16 mouse cellular contexts compared by ENCODE assay signal in genomic region chr5:143298391-143298790, GRCm38 (mm10). TPM values are rescaled to one million over a fixed set of nuclear protein-coding genes. Genes with fewer than 3 reads are reported as not detected.
DNase-seq lines count a peak whose midpoint lies in the region; ATAC-seq and TF ChIP-seq lines count a peak whose summit lies in the region.
"Had no signal": no experiment of that assay in that cellular context is flagged by ENCODE, and none has a peak within 500 bp of the region (broad histone marks: within the 10 kb centered on the region; RNA-seq: fewer than 3 reads in every experiment).

No protein-coding gene starts in this region.

- no peak for TF ChIP-seq EP300 in liver, embryonic 14.5 days (IDR thresholded peaks at IDR 0.05; ENCODE audit: low read depth)

- no peak overlapping the region for H3K4me3 ChIP-seq in forebrain, postnatal 0 days (ENCODE audit: low read depth, low read length)
- no peak overlapping the region for H3K4me3 ChIP-seq in forebrain, embryonic 10.5 days
- H3K4me3 ChIP-seq in liver, embryonic 14.5 days (ENCODE audit: insufficient read depth in 1 of 2, low read depth in 2 of 2, low read length in 2 of 2): no peak overlapping the region
- no peak overlapping the region for H3K4me3 ChIP-seq in liver, embryonic 11.5 days (ENCODE audit: low read depth, low read length)
- H3K4me3 ChIP-seq in limb, embryonic 10.5 days: no peak overlapping the region
- H3K4me3 ChIP-seq: embryonic facial prominence, embryonic 10.5 days; heart, embryonic 13.5 days; hindbrain, embryonic 12.5 days; neural tube, embryonic 13.5 days had no signal

- no peak overlapping the region for H3K27ac ChIP-seq in forebrain, postnatal 0 days (ENCODE audit: low read depth, low read length)
- H3K27ac ChIP-seq in forebrain, embryonic 10.5 days: no peak overlapping the region
- H3K27ac ChIP-seq in liver, embryonic 14.5 days: no peak overlapping the region
- no peak overlapping the region for H3K27ac ChIP-seq in liver, embryonic 11.5 days (ENCODE audit: low read depth, low read length)
- no peak overlapping the region for H3K27ac ChIP-seq in limb, embryonic 10.5 days
- H3K27ac ChIP-seq: embryonic facial prominence, embryonic 10.5 days; heart, embryonic 13.5 days; hindbrain, embryonic 12.5 days; neural tube, embryonic 13.5 days had no signal

- no peaks in the 10 kb centered on the region for H3K9me3 ChIP-seq in forebrain, postnatal 0 days (ENCODE audit: low read length)
- H3K9me3 ChIP-seq in forebrain, embryonic 10.5 days: no peaks in the 10 kb centered on the region; the same call in 1 of the 2 replicates
- H3K9me3 ChIP-seq in liver, embryonic 14.5 days (ENCODE audit: control insufficient read depth, low read length): no peaks in the 10 kb centered on the region
- H3K9me3 ChIP-seq in liver, embryonic 11.5 days (ENCODE audit: control insufficient read depth, low read length): 0 out of 2 replicates have a peak, but pooled peaks cover 3% of the 10 kb centered on the region
- H3K9me3 ChIP-seq in limb, embryonic 10.5 days (replicated peaks): no peaks in the 10 kb centered on the region
- H3K9me3 ChIP-seq: heart, embryonic 13.5 days; hindbrain, embryonic 12.5 days; neural tube, embryonic 13.5 days had no signal

- no peak for ATAC-seq in forebrain, postnatal 0 days
- no peak for ATAC-seq in liver, embryonic 14.5 days (ENCODE audit: insufficient read depth)
- ATAC-seq in liver, embryonic 11.5 days (replicated peaks; ENCODE audit: low FRiP score): no peak
- ATAC-seq: midbrain, embryonic 16.5 days had no signal

- DNase-seq in forebrain, postnatal 0 days: no peak
- no peak for DNase-seq in forebrain, embryonic 10.5 days (ENCODE audit: extremely low spot score, low spot score)
- no peak for DNase-seq in liver, embryonic 14.5 days (ENCODE audit: low read depth in 3 of 3, low spot score in 3 of 3)
- no peak for DNase-seq in liver, embryonic 11.5 days (ENCODE audit: low spot score)
- peak; percentile 32 to 39 for DNase-seq in B cell, adult 2 months
- DNase-seq in ZHBTc4 (ENCODE audit: low read depth, low spot score): peak; percentile 76
- no peak for DNase-seq in right cerebral cortex, postnatal 14 days
- DNase-seq in limb, embryonic 10.5 days (ENCODE audit: low spot score): no peak
- DNase-seq: retina, postnatal 1 day had no signal

- H3K4me2 ChIP-seq in forebrain, postnatal 0 days (ENCODE audit: low read depth): no peak overlapping the region
- H3K4me2 ChIP-seq in liver, embryonic 14.5 days (ENCODE audit: low read depth): no peak overlapping the region
- H3K4me2 ChIP-seq in liver, embryonic 11.5 days: no peak overlapping the region
- H3K4me2 ChIP-seq: heart, embryonic 13.5 days; hindbrain, embryonic 12.5 days; neural tube, embryonic 13.5 days had no signal

- TF ChIP-seq CTCF in forebrain, postnatal 0 days (IDR thresholded peaks at IDR 0.05; ENCODE audit: low read depth): peak; percentile 39
- TF ChIP-seq CTCF in liver, embryonic 14.5 days (IDR thresholded peaks at IDR 0.05; ENCODE audit: low read depth): peak; percentile 70

- WGBS in forebrain, postnatal 0 days: 94% methylated on average over 7 of the region's 7 CpGs
- 92% methylated on average over 7 of the region's 7 CpGs for WGBS in forebrain, embryonic 10.5 days
- 83% methylated on average over 7 of the region's 7 CpGs for WGBS in liver, embryonic 14.5 days (ENCODE audit: insufficient replicate concordance)
- WGBS in liver, embryonic 11.5 days: 89% methylated on average over 7 of the region's 7 CpGs
- 94% methylated on average over 7 of the region's 7 CpGs for WGBS in limb, embryonic 10.5 days

- H3K4me1 ChIP-seq in forebrain, postnatal 0 days (ENCODE audit: insufficient read depth): no peaks in the 10 kb centered on the region
- peaks cover 7% of the 10 kb centered on the region for H3K4me1 ChIP-seq in forebrain, embryonic 10.5 days
- no peaks in the 10 kb centered on the region for H3K4me1 ChIP-seq in liver, embryonic 14.5 days (replicated peaks; ENCODE audit: control insufficient read depth in 2 of 2, insufficient read depth in 2 of 2, low read length in 1 of 2)
- peaks cover 3% of the 10 kb centered on the region; the same call in 1 of the 2 replicates for H3K4me1 ChIP-seq in liver, embryonic 11.5 days (replicated peaks; ENCODE audit: control insufficient read depth, insufficient read depth, low read length)
- peaks cover 7% of the 10 kb centered on the region for H3K4me1 ChIP-seq in limb, embryonic 10.5 days

- no peaks in the 10 kb centered on the region for H3K27me3 ChIP-seq in forebrain, postnatal 0 days (ENCODE audit: insufficient read depth, low read length)
- H3K27me3 ChIP-seq in forebrain, embryonic 10.5 days (ENCODE audit: poor library complexity, severe bottlenecking): peaks cover 18% of the 10 kb centered on the region
- H3K27me3 ChIP-seq in liver, embryonic 14.5 days (ENCODE audit: control insufficient read depth, insufficient read depth, low read length): peaks cover 10% of the 10 kb centered on the region
- H3K27me3 ChIP-seq in liver, embryonic 11.5 days (replicated peaks; ENCODE audit: control insufficient read depth, insufficient read depth, low read length): peaks cover 16% of the 10 kb centered on the region
- peaks cover 17% of the 10 kb centered on the region for H3K27me3 ChIP-seq in limb, embryonic 10.5 days (ENCODE audit: low read depth, poor library complexity, severe bottlenecking)

- peaks cover 34% of the 10 kb centered on the region for H3K36me3 ChIP-seq in forebrain, postnatal 0 days (ENCODE audit: insufficient read depth)
- H3K36me3 ChIP-seq in forebrain, embryonic 10.5 days (replicated peaks): peaks cover 73% of the 10 kb centered on the region
- H3K36me3 ChIP-seq in liver, embryonic 14.5 days (replicated peaks; ENCODE audit: control insufficient read depth, insufficient read depth, low read depth): peaks cover 5% of the 10 kb centered on the region; the same call in 1 of the 2 replicates
- H3K36me3 ChIP-seq in liver, embryonic 11.5 days (ENCODE audit: control insufficient read depth, insufficient read depth, low read length): peaks cover 35% of the 10 kb centered on the region
- H3K36me3 ChIP-seq in limb, embryonic 10.5 days: peaks cover 59% of the 10 kb centered on the region

- no peak overlapping the region for H3K9ac ChIP-seq in forebrain, postnatal 0 days
- H3K9ac ChIP-seq in liver, embryonic 14.5 days (replicated peaks): no peak overlapping the region
- H3K9ac ChIP-seq in liver, embryonic 11.5 days (ENCODE audit: low read depth, low read length): no peak overlapping the region
- H3K9ac ChIP-seq: heart, embryonic 13.5 days; hindbrain, embryonic 12.5 days; neural tube, embryonic 13.5 days had no signal

RNA-seq across cellular contexts. Expression of gene Zfp853, which starts 5.0 kb away (rescaled TPM):
- total RNA-seq in forebrain, postnatal 0 days (2014; rRNA removed): 9.8 and 16.5 TPM in 2 replicates
- 0.18 and 0.23 TPM in 2 replicates for polyA plus RNA-seq in forebrain, postnatal 0 days (2015; fragmentation: Nextera tagmentation; extraction: Ambion mirVana)
- not detected in 2 replicates for polyA plus RNA-seq in forebrain, embryonic 10.5 days (2016; fragmentation: Nextera tagmentation; extraction: Ambion mirVana)
- polyA plus RNA-seq in liver, embryonic 14.5 days (2012; rRNA removed): 0.10 and 0.11 TPM in 2 replicates
- polyA plus RNA-seq in liver, embryonic 14.5 days (2014; fragmentation: Nextera tagmentation; extraction: Ambion mirVana): not detected in 2 replicates
- not detected in 2 replicates for polyA plus RNA-seq in liver, embryonic 11.5 days (2014; fragmentation: Nextera tagmentation; extraction: Ambion mirVana)
- 0.06 TPM in 1 of 2 replicates, not detected in the other for polyA plus RNA-seq in limb, embryonic 10.5 days (2016; fragmentation: Nextera tagmentation; extraction: Ambion mirVana)
- total RNA-seq: gastrocnemius, adult 18-20 months had no signal
- polyA plus RNA-seq: embryonic facial prominence, embryonic 10.5 days; hindbrain, embryonic 12.5 days had no signal

RNA-seq across cellular contexts. Expression of gene E130309D02Rik, which starts 16.8 kb away (rescaled TPM):
- 40.9 and 44.7 TPM in 2 replicates for total RNA-seq in forebrain, postnatal 0 days (2014; rRNA removed)
- polyA plus RNA-seq in forebrain, postnatal 0 days (2015; fragmentation: Nextera tagmentation; extraction: Ambion mirVana): 27.7 and 29.2 TPM in 2 replicates
- 64.0 and 68.4 TPM in 2 replicates for polyA plus RNA-seq in forebrain, embryonic 10.5 days (2016; fragmentation: Nextera tagmentation; extraction: Ambion mirVana)
- 12.7 and 14.1 TPM in 2 replicates for polyA plus RNA-seq in liver, embryonic 14.5 days (2012; rRNA removed)
- polyA plus RNA-seq in liver, embryonic 14.5 days (2014; fragmentation: Nextera tagmentation; extraction: Ambion mirVana): 13.7 and 17.2 TPM in 2 replicates
- 57.2 and 57.5 TPM in 2 replicates for polyA plus RNA-seq in liver, embryonic 11.5 days (2014; fragmentation: Nextera tagmentation; extraction: Ambion mirVana)
- polyA plus RNA-seq in limb, embryonic 10.5 days (2016; fragmentation: Nextera tagmentation; extraction: Ambion mirVana): 67.3 and 79.0 TPM in 2 replicates

RNA-seq across cellular contexts. Expression of gene Zfp316, which starts 28.6 kb away (rescaled TPM):
- total RNA-seq in forebrain, postnatal 0 days (2014; rRNA removed): 21.5 and 29.8 TPM in 2 replicates
- 5.5 and 7.5 TPM in 2 replicates for polyA plus RNA-seq in forebrain, postnatal 0 days (2015; fragmentation: Nextera tagmentation; extraction: Ambion mirVana)
- 3.1 and 3.4 TPM in 2 replicates for polyA plus RNA-seq in forebrain, embryonic 10.5 days (2016; fragmentation: Nextera tagmentation; extraction: Ambion mirVana)
- polyA plus RNA-seq in liver, embryonic 14.5 days (2012; rRNA removed): 0.28 and 0.33 TPM in 2 replicates
- 0.05 and 0.10 TPM in 2 replicates for polyA plus RNA-seq in liver, embryonic 14.5 days (2014; fragmentation: Nextera tagmentation; extraction: Ambion mirVana)
- 0.75 TPM in 2 replicates for polyA plus RNA-seq in liver, embryonic 11.5 days (2014; fragmentation: Nextera tagmentation; extraction: Ambion mirVana)
- polyA plus RNA-seq in limb, embryonic 10.5 days (2016; fragmentation: Nextera tagmentation; extraction: Ambion mirVana): 3.4 and 4.4 TPM in 2 replicates

RNA-seq across cellular contexts. Expression of gene Zdhhc4, which starts 30.7 kb away (rescaled TPM):
- total RNA-seq in forebrain, postnatal 0 days (2014; rRNA removed): 45.1 and 62.6 TPM in 2 replicates
- 94.0 and 97.3 TPM in 2 replicates for polyA plus RNA-seq in forebrain, postnatal 0 days (2015; fragmentation: Nextera tagmentation; extraction: Ambion mirVana)
- polyA plus RNA-seq in forebrain, embryonic 10.5 days (2016; fragmentation: Nextera tagmentation; extraction: Ambion mirVana): 70.2 and 70.9 TPM in 2 replicates
- 16.4 and 19.3 TPM in 2 replicates for polyA plus RNA-seq in liver, embryonic 14.5 days (2012; rRNA removed)
- 24.5 and 25.9 TPM in 2 replicates for polyA plus RNA-seq in liver, embryonic 14.5 days (2014; fragmentation: Nextera tagmentation; extraction: Ambion mirVana)
- polyA plus RNA-seq in liver, embryonic 11.5 days (2014; fragmentation: Nextera tagmentation; extraction: Ambion mirVana): 58.8 and 63.3 TPM in 2 replicates
- 71.9 and 72.5 TPM in 2 replicates for polyA plus RNA-seq in limb, embryonic 10.5 days (2016; fragmentation: Nextera tagmentation; extraction: Ambion mirVana)

RNA-seq across cellular contexts. Expression of gene Grid2ip, which starts 58.7 kb away (rescaled TPM):
- total RNA-seq in forebrain, postnatal 0 days (2014; rRNA removed): 1.8 TPM in 2 replicates
- polyA plus RNA-seq in forebrain, postnatal 0 days (2015; fragmentation: Nextera tagmentation; extraction: Ambion mirVana): 0.52 and 0.88 TPM in 2 replicates
- polyA plus RNA-seq in forebrain, embryonic 10.5 days (2016; fragmentation: Nextera tagmentation; extraction: Ambion mirVana): 0.19 and 0.37 TPM in 2 replicates
- polyA plus RNA-seq in liver, embryonic 14.5 days (2012; rRNA removed): 0.01 and 0.05 TPM in 2 replicates
- polyA plus RNA-seq in liver, embryonic 14.5 days (2014; fragmentation: Nextera tagmentation; extraction: Ambion mirVana): not detected in 2 replicates
- 0.12 and 0.31 TPM in 2 replicates for polyA plus RNA-seq in liver, embryonic 11.5 days (2014; fragmentation: Nextera tagmentation; extraction: Ambion mirVana)
- polyA plus RNA-seq in limb, embryonic 10.5 days (2016; fragmentation: Nextera tagmentation; extraction: Ambion mirVana): 0.14 and 0.48 TPM in 2 replicates
- total RNA-seq: gastrocnemius, adult 18-20 months had no signal
- polyA plus RNA-seq: heart, embryonic 13.5 days; spleen, adult 2 months had no signal

Comparison
In these comparisons a context has a peak if more than half of its experiments do, and no peak if none do; other contexts are left out.
1. DNase-seq: peak in B cell, adult 2 months (2 of 2) and ZHBTc4 (single experiment); none in forebrain, postnatal 0 days (single experiment), forebrain, embryonic 10.5 days (single experiment), liver, embryonic 14.5 days (0 of 3), liver, embryonic 11.5 days (single experiment), right cerebral cortex, postnatal 14 days (single experiment) and limb, embryonic 10.5 days (single experiment).